ENCODE assay signal across 14 mouse cellular contexts in the genomic region with DNA sequence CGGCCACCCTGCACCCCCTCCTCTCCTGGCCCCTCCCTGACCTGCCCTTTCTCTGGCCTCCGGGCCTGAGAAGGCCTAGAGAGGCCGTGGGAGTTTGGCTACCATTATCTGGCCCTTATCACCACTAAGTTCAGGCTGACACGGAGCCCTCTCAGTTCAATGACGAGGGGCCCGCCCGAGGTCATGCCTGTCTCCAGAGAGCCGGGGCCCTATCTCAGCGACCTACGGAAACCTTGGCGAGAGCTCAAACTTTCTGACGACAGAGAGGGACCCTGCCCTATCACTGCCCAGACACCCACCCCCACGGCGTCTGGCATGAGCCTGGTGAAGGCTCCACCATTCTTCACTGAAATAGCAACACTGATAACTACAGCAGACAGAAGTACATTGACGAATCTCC. TPM values are rescaled to one million over a fixed set of nuclear protein-coding genes. Genes with fewer than 3 reads are reported as not detected.
DNase-seq lines count a peak whose midpoint lies in the region; ATAC-seq lines count a peak whose summit lies in the region.
"Had no signal": no experiment of that assay in that cellular context is flagged by ENCODE, and none has a peak within 500 bp of the region (broad histone marks: within the 10 kb centered on the region; RNA-seq: fewer than 3 reads in every experiment).

No protein-coding gene starts in this region.

- 76% methylated on average over 15 of the region's 15 CpGs for WGBS in hindbrain, embryonic 16.5 days
- WGBS in hindbrain, embryonic 13.5 days, result 67% methylated on average over 15 of the region's 15 CpGs
- 30% methylated on average over 15 of the region's 15 CpGs for WGBS in intestine, embryonic 15.5 days
- WGBS in stomach, embryonic 14.5 days, result 24% methylated on average over 15 of the region's 15 CpGs

- ATAC-seq in hindbrain, embryonic 16.5 days, result 0 out of 2 replicates have a peak, but pooled peaks have one; percentile 4
- no peak for ATAC-seq in hindbrain, embryonic 13.5 days (ENCODE audit: low FRiP score)
- ATAC-seq in intestine, embryonic 15.5 days, result peak; percentile 57
- ATAC-seq in stomach, embryonic 14.5 days (ENCODE audit: insufficient number of reproducible peaks, insufficient read depth, low FRiP score, low read depth), result peak; percentile 53; the same call in 1 of the 2 replicates
- ATAC-seq in activated CD4-positive, CD25-positive, alpha-beta regulatory T cell, adult 4 months, result no peak
- ATAC-seq in megakaryocyte, adult 5-6 weeks (ENCODE audit: poor library complexity, severe bottlenecking), result no peak

- no peaks in the 10 kb centered on the region for H3K27me3 ChIP-seq in hindbrain, embryonic 16.5 days (replicated peaks; ENCODE audit: control insufficient read depth, insufficient read depth, low read length)
- H3K27me3 ChIP-seq in hindbrain, embryonic 13.5 days, result peaks cover 17% of the 10 kb centered on the region
- peaks cover 4% of the 10 kb centered on the region; the same call in 1 of the 2 replicates for H3K27me3 ChIP-seq in intestine, embryonic 15.5 days (replicated peaks)
- H3K27me3 ChIP-seq in stomach, embryonic 14.5 days (ENCODE audit: control insufficient read depth, insufficient read depth, low read length), result no peaks in the 10 kb centered on the region

- no peak overlapping the region for H3K4me3 ChIP-seq in hindbrain, embryonic 16.5 days (ENCODE audit: low read length)
- H3K4me3 ChIP-seq in hindbrain, embryonic 13.5 days, result no peak overlapping the region
- H3K4me3 ChIP-seq in intestine, embryonic 15.5 days (replicated peaks), result no peak overlapping the region
- no peak overlapping the region for H3K4me3 ChIP-seq in stomach, embryonic 14.5 days (ENCODE audit: low read depth, low read length)
- H3K4me3 ChIP-seq: kidney, embryonic 15.5 days had no signal

- H3K4me1 ChIP-seq in hindbrain, embryonic 16.5 days (ENCODE audit: control insufficient read depth, insufficient read depth, low read depth, low read length), result 0 out of 2 replicates have a peak, but pooled peaks cover 3% of the 10 kb centered on the region
- H3K4me1 ChIP-seq in hindbrain, embryonic 13.5 days (replicated peaks), result 0 out of 2 replicates have a peak, but pooled peaks cover 3% of the 10 kb centered on the region
- H3K4me1 ChIP-seq in intestine, embryonic 15.5 days (replicated peaks), result 0 out of 2 replicates have a peak, but pooled peaks cover 3% of the 10 kb centered on the region
- no peaks in the 10 kb centered on the region for H3K4me1 ChIP-seq in stomach, embryonic 14.5 days (ENCODE audit: control insufficient read depth, insufficient read depth, low read length)

- no peak overlapping the region for H3K27ac ChIP-seq in hindbrain, embryonic 16.5 days (ENCODE audit: low read depth, low read length)
- no peak overlapping the region for H3K27ac ChIP-seq in hindbrain, embryonic 13.5 days
- H3K27ac ChIP-seq in intestine, embryonic 15.5 days, result no peak overlapping the region
- H3K27ac ChIP-seq in stomach, embryonic 14.5 days (ENCODE audit: low read length), result no peak overlapping the region
- H3K27ac ChIP-seq: kidney, embryonic 15.5 days had no signal

- H3K36me3 ChIP-seq in hindbrain, embryonic 16.5 days (ENCODE audit: control insufficient read depth, insufficient read depth, low read length), result no peaks in the 10 kb centered on the region
- H3K36me3 ChIP-seq in hindbrain, embryonic 13.5 days, result no peaks in the 10 kb centered on the region
- H3K36me3 ChIP-seq in intestine, embryonic 15.5 days, result no peaks in the 10 kb centered on the region
- no peaks in the 10 kb centered on the region for H3K36me3 ChIP-seq in stomach, embryonic 14.5 days (ENCODE audit: control insufficient read depth, insufficient read depth, low read length)
- H3K36me3 ChIP-seq: kidney, embryonic 15.5 days had no signal

- DNase-seq in heart, adult 9 months (ENCODE audit: low spot score in 2 of 2), result peak; percentile 84 to 87
- DNase-seq in right cerebral cortex, adult 2 months (ENCODE audit: low spot score in 2 of 2), result no peak
- DNase-seq: cerebellum, adult 9-11 months; gastrocnemius, postnatal 10 days; layer of hippocampus, postnatal 36 days; lung, postnatal 36 days; right cerebral cortex, postnatal 14 days had no signal

- no peaks in the 10 kb centered on the region for H3K9me3 ChIP-seq in hindbrain, embryonic 16.5 days (ENCODE audit: control insufficient read depth, low read length)
- H3K9me3 ChIP-seq in hindbrain, embryonic 13.5 days, result no peaks in the 10 kb centered on the region
- H3K9me3 ChIP-seq in intestine, embryonic 15.5 days, result no peaks in the 10 kb centered on the region
- H3K9me3 ChIP-seq in stomach, embryonic 14.5 days (ENCODE audit: control insufficient read depth, low read depth, low read length), result no peaks in the 10 kb centered on the region
- H3K9me3 ChIP-seq: kidney, embryonic 15.5 days had no signal

- no peak overlapping the region for H3K9ac ChIP-seq in hindbrain, embryonic 16.5 days (ENCODE audit: low read depth, low read length)
- H3K9ac ChIP-seq in hindbrain, embryonic 13.5 days, result no peak overlapping the region
- H3K9ac ChIP-seq in intestine, embryonic 15.5 days, result no peak overlapping the region
- H3K9ac ChIP-seq in stomach, embryonic 14.5 days (replicated peaks; ENCODE audit: low read depth, low read length), result no peak overlapping the region
- H3K9ac ChIP-seq: kidney, embryonic 15.5 days had no signal

- H3K4me2 ChIP-seq in hindbrain, embryonic 16.5 days (ENCODE audit: low read length), result no peak overlapping the region
- H3K4me2 ChIP-seq in hindbrain, embryonic 13.5 days, result no peak overlapping the region
- peak overlapping the region; percentile 11; the same call in 1 of the 2 replicates for H3K4me2 ChIP-seq in intestine, embryonic 15.5 days (replicated peaks)
- no peak overlapping the region for H3K4me2 ChIP-seq in stomach, embryonic 14.5 days (replicated peaks; ENCODE audit: low read depth, low read length)
- H3K4me2 ChIP-seq: kidney, embryonic 15.5 days had no signal

RNA-seq across cellular contexts. Expression of gene Defb30, which starts 17.9 kb away (rescaled TPM):
- not detected in 2 replicates for polyA plus RNA-seq in hindbrain, embryonic 16.5 days (2015; fragmentation: Nextera tagmentation; extraction: Ambion mirVana)
- polyA plus RNA-seq in hindbrain, embryonic 13.5 days (2015; fragmentation: Nextera tagmentation; extraction: Ambion mirVana), result not detected in 2 replicates
- not detected in 2 replicates for polyA plus RNA-seq in intestine, embryonic 15.5 days (2015; fragmentation: Nextera tagmentation; extraction: Ambion mirVana)
- polyA plus RNA-seq in stomach, embryonic 14.5 days (2014; fragmentation: Nextera tagmentation; extraction: Ambion mirVana), result not detected in 2 replicates
- not detected for polyA plus RNA-seq in activated CD4-positive, CD25-positive, alpha-beta regulatory T cell, adult 4 months (2017; shearing (Covaris generic))
- not detected in 2 replicates for total RNA-seq in megakaryocyte, adult 5-6 weeks (2015)
- total RNA-seq in megakaryocyte, adult 5-6 weeks (2017), result not detected in 2 replicates
- total RNA-seq: gastrocnemius, postnatal 10 days; layer of hippocampus, postnatal 36 days had no signal
- polyA plus RNA-seq: kidney, embryonic 15.5 days had no signal

RNA-seq across cellular contexts. Expression of gene Defb42, which starts 20.9 kb away (rescaled TPM):
- polyA plus RNA-seq in hindbrain, embryonic 16.5 days (2015; fragmentation: Nextera tagmentation; extraction: Ambion mirVana), result 0.65 TPM in 1 of 2 replicates, not detected in the other
- polyA plus RNA-seq in hindbrain, embryonic 13.5 days (2015; fragmentation: Nextera tagmentation; extraction: Ambion mirVana), result 0.29 TPM in 1 of 2 replicates, not detected in the other
- polyA plus RNA-seq in intestine, embryonic 15.5 days (2015; fragmentation: Nextera tagmentation; extraction: Ambion mirVana), result 0.19 and 0.26 TPM in 2 replicates
- 0.35 TPM in 1 of 2 replicates, not detected in the other for polyA plus RNA-seq in stomach, embryonic 14.5 days (2014; fragmentation: Nextera tagmentation; extraction: Ambion mirVana)
- under 1 TPM in 1 of 2 experiments, not detected in 1; 0.19 TPM for polyA plus RNA-seq in activated CD4-positive, CD25-positive, alpha-beta regulatory T cell, adult 4 months (2017; shearing (Covaris generic))
- total RNA-seq in megakaryocyte, adult 5-6 weeks (2015), result not detected in 2 replicates
- total RNA-seq in megakaryocyte, adult 5-6 weeks (2017), result not detected in 2 replicates
- total RNA-seq: gastrocnemius, postnatal 10 days; layer of hippocampus, postnatal 36 days had no signal

RNA-seq across cellular contexts. Expression of gene Defb43, which starts 56.1 kb away (rescaled TPM):
- polyA plus RNA-seq in hindbrain, embryonic 16.5 days (2015; fragmentation: Nextera tagmentation; extraction: Ambion mirVana), result not detected in 2 replicates
- not detected in 2 replicates for polyA plus RNA-seq in hindbrain, embryonic 13.5 days (2015; fragmentation: Nextera tagmentation; extraction: Ambion mirVana)
- not detected in 2 replicates for polyA plus RNA-seq in intestine, embryonic 15.5 days (2015; fragmentation: Nextera tagmentation; extraction: Ambion mirVana)
- not detected in 2 replicates for polyA plus RNA-seq in stomach, embryonic 14.5 days (2014; fragmentation: Nextera tagmentation; extraction: Ambion mirVana)
- not detected for polyA plus RNA-seq in activated CD4-positive, CD25-positive, alpha-beta regulatory T cell, adult 4 months (2017; shearing (Covaris generic))
- total RNA-seq in megakaryocyte, adult 5-6 weeks (2015), result not detected in 2 replicates
- not detected in 2 replicates for total RNA-seq in megakaryocyte, adult 5-6 weeks (2017)
- total RNA-seq: gastrocnemius, postnatal 10 days; layer of hippocampus, postnatal 36 days had no signal
- polyA plus RNA-seq: kidney, embryonic 15.5 days had no signal

Comparison
In these comparisons a context has a peak if more than half of its experiments do, and no peak if none do; other contexts are left out.
1. ATAC-seq: peak in hindbrain, embryonic 16.5 days (single experiment), intestine, embryonic 15.5 days (single experiment) and stomach, embryonic 14.5 days (single experiment); none in hindbrain, embryonic 13.5 days (single experiment), activated CD4-positive, CD25-positive, alpha-beta regulatory T cell, adult 4 months (single experiment) and megakaryocyte, adult 5-6 weeks (single experiment).
2. DNase-seq: peak in heart, adult 9 months (2 of 2); none in right cerebral cortex, adult 2 months (0 of 2).